Mouse (Mus musculus) heart, postnatal 14 days (tissue): ENCODE measurements at regions not wholly inside any gene's neighbourhood (a gene's known extent, or its start where the extent isn't known, plus 50 kb on each side); places are given as distances from the start of the nearest gene placed in this dataset.

Experiments
- DNase-seq, 2 experiments: peaks; one replicate each; pipeline ENCODE4 v3.0.0; 2021 to 2022
- intact Hi-C: fragments of 180-260 bp; cut with DNase I; formaldehyde crosslinking; loops from one replicate; pipeline ENCODE4 v1.15.1; 2025

DNA sequence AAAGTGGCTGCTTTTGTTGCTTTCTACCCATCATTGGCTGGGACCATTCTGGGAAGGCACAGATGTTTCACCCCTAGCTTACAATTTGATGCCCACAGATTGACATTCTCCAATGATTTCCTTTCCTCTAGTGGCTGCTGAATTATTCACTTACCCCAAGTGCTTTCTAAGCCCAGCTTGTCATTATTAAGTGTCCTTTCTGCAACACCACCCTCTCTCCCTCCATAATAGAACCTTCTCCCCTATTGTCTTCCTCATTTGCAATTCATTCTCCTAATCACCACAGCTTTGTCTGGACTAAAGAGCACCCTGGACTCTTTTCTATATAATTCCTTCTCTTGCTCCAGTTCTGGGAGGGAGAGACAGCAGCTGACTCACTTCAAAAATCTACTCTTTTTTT, 2780.0 kb upstream of the 5930422O12Rik start:
- intact Hi-C loops: no loop called here
- no peak for DNase-seq

DNA sequence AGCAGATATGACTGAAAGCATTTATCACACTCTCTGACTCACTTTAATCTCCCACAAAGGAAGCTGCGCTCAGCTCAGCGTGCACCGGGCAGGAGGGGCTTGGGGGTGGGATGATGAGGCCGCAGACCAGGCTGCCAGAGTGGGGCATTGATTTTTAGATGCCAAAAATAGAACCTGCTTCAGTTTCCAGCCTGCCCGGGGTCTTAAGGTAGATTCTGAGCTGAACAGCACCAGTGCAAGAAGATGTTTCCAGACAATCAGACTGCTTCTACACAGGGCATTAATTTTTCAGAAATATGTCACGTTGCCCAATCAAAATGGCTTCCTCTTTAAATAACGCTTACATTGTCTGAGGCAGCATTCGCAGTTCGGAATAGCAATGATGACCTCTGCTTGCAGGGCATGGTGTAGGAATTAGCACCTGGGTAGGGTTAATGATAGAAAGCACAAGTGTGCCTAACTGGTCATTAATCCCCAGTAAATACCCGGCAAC, 2772.7 kb upstream of the 5930422O12Rik start:
- no peak for DNase-seq
- intact Hi-C loops: no loop called here

DNA sequence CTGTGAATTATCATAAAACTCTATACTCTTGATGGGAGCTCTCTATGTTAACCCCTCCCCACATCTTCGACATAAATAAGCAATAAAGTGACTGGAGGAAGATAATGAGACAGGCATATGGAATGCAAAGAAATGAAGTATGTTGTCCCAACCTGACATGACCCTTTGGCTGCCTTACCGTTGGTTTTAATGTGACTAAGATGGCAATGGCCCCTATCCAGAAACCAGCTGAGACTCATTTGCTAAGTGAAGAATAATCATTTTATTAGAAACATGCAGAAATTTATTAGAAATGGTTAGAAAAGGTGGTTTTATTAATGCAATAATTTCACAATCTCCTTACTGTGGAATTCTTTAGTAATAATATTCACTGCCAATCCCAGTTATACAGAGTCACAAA, 2767.2 kb upstream of the 5930422O12Rik start:
- no peak for DNase-seq
- intact Hi-C loops: no loop called here

DNA sequence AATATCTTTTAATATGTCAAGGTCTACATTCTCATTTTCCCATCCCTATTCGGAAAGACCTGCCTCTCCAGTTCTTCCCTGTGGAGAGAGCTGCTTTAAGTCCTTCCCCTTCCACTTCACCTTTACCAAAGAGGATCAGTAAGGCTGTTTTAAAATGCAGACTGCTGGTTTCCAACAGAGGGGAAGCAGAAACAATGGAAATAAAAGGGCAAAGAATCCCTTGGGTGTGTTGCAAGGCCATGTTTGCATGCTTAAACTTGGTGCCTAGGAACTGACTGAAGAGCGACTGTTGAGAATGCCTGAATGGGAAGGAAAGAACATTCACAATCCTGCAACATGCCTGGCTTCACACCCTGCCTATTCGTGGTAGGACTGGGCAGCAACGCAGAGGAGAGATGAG, 2759.1 kb upstream of the 5930422O12Rik start:
- intact Hi-C loops: no loop called here
- DNase-seq: no peak

DNA sequence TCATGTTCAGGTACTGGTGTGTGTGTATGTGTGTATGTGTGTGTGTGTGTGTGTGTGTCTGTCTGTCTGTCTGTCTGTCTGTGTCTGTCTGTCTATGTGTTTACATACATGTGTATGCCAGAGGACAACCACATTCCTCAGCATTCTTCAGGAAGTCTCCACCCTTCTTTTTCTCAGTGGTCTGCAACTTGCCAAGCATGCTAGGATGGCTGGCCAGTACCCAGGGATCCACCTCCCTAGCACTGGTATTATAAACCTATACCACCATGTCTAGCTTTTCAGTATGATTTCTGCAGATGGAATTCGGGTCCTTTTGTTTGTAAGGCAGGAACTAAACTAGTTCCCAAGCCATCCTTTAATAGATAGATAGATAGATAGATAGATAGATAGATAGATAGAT, 2751.1 kb upstream of the 5930422O12Rik start:
- intact Hi-C loops: no loop called here
- no peak for DNase-seq

DNA sequence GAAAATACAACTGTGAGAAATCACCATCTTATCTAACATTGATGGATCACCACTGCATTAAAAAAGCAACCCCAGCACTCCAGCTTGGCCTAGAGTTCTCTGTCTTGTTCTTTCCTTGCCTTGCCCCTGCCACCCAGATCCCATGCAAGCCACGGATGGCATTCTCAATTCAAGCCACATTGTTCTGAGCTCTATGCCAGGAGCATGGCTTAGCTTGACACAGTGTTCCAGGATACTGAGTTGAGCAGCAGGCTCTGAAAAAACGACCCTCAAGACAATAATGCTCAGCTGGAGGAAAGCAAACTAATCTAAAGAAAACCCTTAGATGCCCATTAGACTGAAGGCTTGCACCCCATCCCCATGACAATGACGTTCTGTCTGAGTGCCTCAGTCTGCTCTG, 2746.3 kb upstream of the 5930422O12Rik start:
- no peak for DNase-seq
- intact Hi-C loops: no loop called here

DNA sequence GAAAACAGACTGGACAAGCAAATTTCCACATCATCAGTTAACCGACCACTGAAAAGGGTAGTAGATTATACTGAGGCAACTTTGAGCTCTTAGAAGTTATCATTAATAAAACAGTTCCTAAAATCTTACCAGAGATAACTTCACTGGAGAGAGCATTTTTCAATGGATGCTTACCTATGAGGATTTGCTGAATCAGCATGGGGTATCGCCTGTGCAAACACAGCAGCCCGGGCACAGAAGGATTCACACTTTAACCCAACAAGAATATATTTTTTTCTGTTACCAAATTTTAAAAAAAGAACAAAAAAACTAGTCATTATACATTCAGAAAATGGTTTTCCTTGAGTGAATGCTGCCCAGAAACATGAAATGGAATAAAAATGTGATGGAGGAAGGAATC, 2742.0 kb upstream of the 5930422O12Rik start:
- intact Hi-C loops: no loop called here

DNA sequence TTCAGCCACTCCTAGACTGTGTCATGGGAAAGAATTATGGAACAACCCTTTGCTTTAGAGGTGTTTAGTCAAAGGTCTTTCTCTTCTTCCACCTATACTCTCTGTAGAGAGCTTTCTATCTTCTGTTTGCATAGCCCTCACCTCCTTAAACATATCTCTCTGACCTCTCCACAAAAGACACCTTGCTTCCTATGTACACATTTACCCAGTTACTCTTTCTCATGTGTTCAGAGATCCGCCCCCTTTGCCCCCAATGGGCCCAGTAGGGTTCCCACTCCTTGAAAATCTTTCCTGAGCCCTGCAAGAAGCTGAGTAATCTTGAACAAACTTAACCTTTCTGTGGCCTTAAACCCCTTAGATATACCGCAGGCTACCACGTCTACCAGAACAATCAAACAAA, 2734.4 kb upstream of the 5930422O12Rik start:
- no peak for DNase-seq
- intact Hi-C loops: no loop called here

More for the DNA sequence above, 2742.0 kb upstream of the 5930422O12Rik start:
- DNase-seq: no peak

DNA sequence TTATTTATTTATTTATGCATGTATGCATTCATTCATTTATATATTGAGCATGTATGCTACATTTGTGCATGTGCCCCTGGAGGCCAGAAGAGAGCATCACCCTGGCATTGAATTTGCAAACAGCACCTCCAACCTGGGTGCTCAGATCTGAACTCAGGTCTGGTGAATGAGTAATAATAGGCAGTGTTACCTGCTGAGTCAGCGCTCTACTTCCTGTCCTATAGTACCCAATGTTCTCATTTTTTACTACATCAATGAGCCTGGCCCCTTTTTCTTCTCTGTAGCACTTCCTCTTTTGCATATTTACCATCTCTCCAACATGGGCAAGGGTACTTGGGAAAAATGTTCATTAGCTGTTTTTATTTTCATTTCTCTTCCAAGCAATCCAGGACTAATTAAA, 2711.9 kb upstream of the 5930422O12Rik start:
- DNase-seq: no peak
- intact Hi-C loops: no loop called here

DNA sequence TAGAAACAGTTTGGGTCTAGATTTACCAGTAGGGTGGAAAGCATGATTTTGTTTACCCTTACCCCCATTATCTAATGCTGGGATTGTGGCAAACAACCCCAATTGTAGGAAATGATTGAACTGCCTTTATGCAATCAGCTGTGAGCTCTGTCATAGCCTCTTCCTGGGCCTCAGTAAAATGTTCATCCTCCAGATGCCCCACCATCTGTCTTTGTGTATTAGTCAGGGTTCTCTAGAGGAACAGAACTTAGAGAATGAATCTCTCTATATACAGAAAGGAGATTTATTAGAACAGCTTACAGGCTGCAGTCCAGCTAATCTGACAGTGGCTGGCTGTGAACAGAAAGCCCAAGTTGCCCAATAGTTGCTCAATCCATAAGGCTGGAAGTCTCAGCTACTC, 2698.1 kb upstream of the 5930422O12Rik start:
- intact Hi-C loops: no loop called here
- DNase-seq: no peak

DNA sequence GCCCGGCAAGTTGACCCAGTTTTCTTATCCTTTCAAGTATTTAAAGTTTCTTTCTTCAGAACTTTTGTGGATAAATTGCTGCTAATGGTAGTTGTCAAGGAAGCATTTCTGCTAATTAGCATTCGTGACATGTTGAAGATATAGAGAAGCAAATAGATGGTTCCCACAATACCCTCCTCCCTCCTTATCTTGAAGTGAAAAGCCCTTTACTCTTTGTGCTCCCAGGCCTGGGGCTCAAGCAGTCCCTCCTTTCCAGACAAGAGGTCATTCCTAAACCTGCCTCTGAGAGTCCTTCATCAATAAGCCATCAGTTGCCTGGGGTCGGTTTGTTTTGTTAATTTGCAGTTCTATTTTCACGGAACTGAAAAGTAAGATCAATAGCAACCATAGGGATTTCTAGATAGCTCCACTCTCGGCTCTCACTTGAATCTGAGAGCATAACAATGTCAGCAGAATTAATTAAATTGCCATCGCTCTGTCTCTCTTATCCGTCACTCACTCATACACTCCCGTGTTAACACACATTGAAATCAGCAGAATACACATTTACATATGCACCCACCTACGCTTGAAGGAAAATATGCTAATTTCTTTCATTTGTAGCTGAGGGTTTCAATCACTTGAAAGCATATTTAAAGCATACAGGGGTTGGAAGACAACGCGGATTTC, 2695.8 kb upstream of the 5930422O12Rik start:
- intact Hi-C loops: no loop called here

DNA sequence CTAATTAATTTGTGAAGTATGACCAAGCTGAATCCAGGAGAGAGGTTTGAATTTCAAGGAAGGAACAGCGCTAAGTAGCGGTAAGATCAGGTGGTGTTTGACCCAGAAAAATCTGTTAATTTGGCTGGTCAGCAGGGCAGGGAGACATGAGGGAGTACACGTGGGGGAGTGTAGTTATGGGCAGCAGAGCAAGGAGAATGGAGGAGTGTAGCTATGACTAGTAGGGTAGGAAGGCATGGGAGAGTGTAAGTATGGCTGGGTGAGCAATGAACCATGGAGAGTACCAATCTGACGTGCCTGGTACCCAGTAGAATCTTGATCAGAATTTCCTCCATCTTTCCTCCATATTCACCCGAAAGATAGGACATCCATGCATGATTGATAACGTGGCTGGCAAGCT, 2695.1 kb upstream of the 5930422O12Rik start:
- DNase-seq: no peak
- intact Hi-C loops: no loop called here

More for the DNA sequence above, 2695.8 kb upstream of the 5930422O12Rik start:
- DNase-seq: no peak

DNA sequence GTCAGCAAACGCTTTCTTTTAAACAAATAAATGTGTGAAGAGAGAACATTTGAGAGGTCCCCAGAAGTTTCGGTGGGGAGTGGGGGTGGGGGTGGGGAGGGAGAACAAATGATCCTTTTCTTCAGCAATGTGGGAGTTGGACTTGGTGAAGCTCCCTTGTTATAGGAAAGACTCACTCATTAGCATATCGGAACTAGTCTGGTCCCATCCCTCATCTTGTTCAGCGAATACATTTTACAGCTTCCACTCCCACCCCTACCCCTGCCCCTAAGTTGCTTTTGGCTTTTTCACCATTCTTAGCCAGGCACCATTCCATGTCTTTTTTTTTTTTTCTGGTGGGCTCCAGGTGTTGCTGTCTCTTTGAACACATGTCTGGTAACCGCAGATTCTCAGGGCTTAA, 2693.2 kb upstream of the 5930422O12Rik start:
- DNase-seq: no peak
- intact Hi-C loops: no loop called here

DNA sequence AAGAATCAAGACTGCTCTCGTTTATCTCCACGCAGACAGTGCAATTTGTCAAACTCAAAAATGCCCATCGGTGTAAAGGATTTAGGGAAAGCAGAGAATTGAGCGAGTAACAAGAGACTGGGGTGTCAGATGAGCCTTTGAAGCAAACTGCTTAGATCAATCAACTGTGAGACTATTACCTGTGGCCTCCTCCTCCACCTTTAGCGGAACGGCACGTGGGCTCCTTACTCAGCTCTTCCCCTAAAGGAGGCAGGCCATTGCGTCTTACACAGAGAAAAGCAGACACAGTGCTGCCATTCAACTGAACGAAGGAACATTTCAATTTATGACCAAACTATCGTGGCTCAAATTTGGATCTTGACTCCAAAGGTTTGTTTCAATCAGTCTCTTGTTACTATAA, 2692.8 kb upstream of the 5930422O12Rik start:
- intact Hi-C loops: no loop called here
- DNase-seq: no peak

DNA sequence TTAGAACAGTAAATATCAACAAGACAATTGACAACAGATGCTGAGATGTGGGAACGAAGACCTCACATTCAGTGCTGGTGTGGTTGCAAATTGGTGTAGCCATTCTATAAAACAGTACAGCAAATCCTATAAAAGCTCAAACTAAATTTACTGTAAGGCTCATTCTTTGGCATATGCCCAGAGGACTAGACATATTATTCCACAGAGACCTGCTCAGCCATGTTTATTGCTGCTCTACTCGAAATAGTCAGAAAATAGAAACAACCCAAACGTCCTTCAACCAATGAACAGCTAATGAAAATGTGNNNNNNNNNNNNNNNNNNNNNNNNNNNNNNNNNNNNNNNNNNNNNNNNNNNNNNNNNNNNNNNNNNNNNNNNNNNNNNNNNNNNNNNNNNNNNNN, 2681.6 kb upstream of the 5930422O12Rik start:
- intact Hi-C loops: no loop called here
- DNase-seq: no peak
